Mouse (Mus musculus) liver, embryonic 14.5 days (tissue): ENCODE data around the gene Grb14.

Experiments
- CTCF ChIP-seq: IDR thresholded peaks from 2 replicates; pipeline ENCODE4 v1.5.1; 2016; ENCODE audit warnings: antibody characterized with exemption, low read depth, control low read depth
- EP300 ChIP-seq: IDR thresholded peaks from 2 replicates; pipeline ENCODE4 v1.6.1; 2016; ENCODE audit warnings: antibody characterized with exemption, low read depth

- TF ChIP-seq CTCF (no peak), EP300 (no peak)
Measured at GRCm38 (mm10) chr2:64974549-64974948, 50.2 kb downstream of the Grb14 start.
